Mouse (Mus musculus) regulatory T cell (primary cell): ENCODE data around the gene Grin3b.

Experiments used
- in situ Hi-C: fragments of 300-600 bp; cut with MboI, MseI; formaldehyde crosslinking; loops from one replicate; pipeline ENCODE4 v1.15.1; 2025; ENCODE audit warnings: high pct_unique_total_duplicates

Grin3b gene

GRCm38 (mm10) chr10:79987771-79988505 lies 17.4 kb downstream of the Grin3b start:
- in situ Hi-C loops, result loop anchor here (5.0 to 10.0 kb wide), 2 partner anchors 127 to 154 kb away; partner anchors contain the start of genes Cbarp and Stk11

- in situ Hi-C loops, result loop anchor here (5.0 to 10.0 kb wide), 2 partner anchors 126 to 154 kb away; partner anchors contain the start of genes Cbarp and Stk11
Measured at GRCm38 (mm10) chr10:79988506-79989271, 18.2 kb downstream of the Grin3b start, which contains the start of gene Cnn2. Gene Cnn2 (plus strand): TSS chr10:79988584.

- in situ Hi-C loops, result loop anchor here (5.0 to 10.0 kb wide), 2 partner anchors 125 to 153 kb away; partner anchors contain the start of genes Cbarp and Stk11
Measured at GRCm38 (mm10) chr10:79989272-79989786, 18.8 kb downstream of the Grin3b start.

GRCm38 (mm10) chr10:79989870-79990269 lies 19.4 kb downstream of the Grin3b start:
- in situ Hi-C loops, result loop anchor here (5.0 to 10.0 kb wide), 2 partner anchors 125 to 152 kb away; partner anchors contain the start of genes Cbarp and Stk11

- in situ Hi-C loops, result no loop called here
Measured at GRCm38 (mm10) chr10:79991099-79991498, 20.6 kb downstream of the Grin3b start.

- in situ Hi-C loops, result no loop called here
Measured at GRCm38 (mm10) chr10:79991548-79991947, 21.0 kb downstream of the Grin3b start.

GRCm38 (mm10) chr10:79994397-79995115 lies 24.0 kb downstream of the Grin3b start:
- in situ Hi-C loops, result no loop called here

- in situ Hi-C loops, result no loop called here
Measured at GRCm38 (mm10) chr10:79995636-79996035, 25.1 kb downstream of the Grin3b start.

GRCm38 (mm10) chr10:79996272-79997033 lies 25.9 kb downstream of the Grin3b start, which contains the start of gene Abca7:
Gene Abca7 (plus strand): TSS chr10:79996494.
- in situ Hi-C loops, result no loop called here

GRCm38 (mm10) chr10:79997034-79997760 lies 26.7 kb downstream of the Grin3b start:
- in situ Hi-C loops, result no loop called here

- in situ Hi-C loops, result no loop called here
Measured at GRCm38 (mm10) chr10:79997819-79998218, 27.3 kb downstream of the Grin3b start.

- in situ Hi-C loops, result no loop called here
Measured at GRCm38 (mm10) chr10:80001945-80002344, 31.4 kb downstream of the Grin3b start.

GRCm38 (mm10) chr10:80002829-80003228 lies 32.3 kb downstream of the Grin3b start:
- in situ Hi-C loops, result no loop called here

GRCm38 (mm10) chr10:80003374-80004232 lies 33.1 kb downstream of the Grin3b start:
- in situ Hi-C loops, result no loop called here

- in situ Hi-C loops, result no loop called here
Measured at GRCm38 (mm10) chr10:80004233-80004705, 33.8 kb downstream of the Grin3b start.

- in situ Hi-C loops, result no loop called here
Measured at GRCm38 (mm10) chr10:80011740-80012139, 41.2 kb downstream of the Grin3b start.

- in situ Hi-C loops, result no loop called here
Measured at GRCm38 (mm10) chr10:80013609-80014008, 43.1 kb downstream of the Grin3b start.

GRCm38 (mm10) chr10:80014484-80015290 lies 44.2 kb downstream of the Grin3b start:
- in situ Hi-C loops, result no loop called here
